Mouse (Mus musculus) thymus, adult 2 months (tissue): Measurements from ENCODE around the gene Zbtb26.

Experiments
- CTCF ChIP-seq: fragments of 200-500 bp; IDR thresholded peaks from 2 replicates; pipeline ENCODE4 v1.5.1; 2012; ENCODE audit warnings: mild to moderate bottlenecking, control low read depth, low read length, moderate library complexity, borderline replicate concordance; ENCODE audit not compliant: control insufficient read depth, poor library complexity, insufficient read depth; ENCODE audit errors: extremely low read depth
- POLR2A ChIP-seq: fragments of 200-500 bp; IDR thresholded peaks from 2 replicates; pipeline ENCODE4 v1.6.1; 2012; ENCODE audit warnings: mild to moderate bottlenecking, low read length, control low read depth, moderate library complexity; ENCODE audit not compliant: control insufficient read depth, poor library complexity, insufficient read depth; ENCODE audit errors: extremely low read depth

- TF ChIP-seq CTCF (no peak), POLR2A (no peak)
Observed at GRCm38 (mm10) chr2:37479559-37479958, 36.6 kb upstream of the Zbtb26 start.
